Mouse (Mus musculus) layer of hippocampus, adult 2 months (tissue): Measurements from ENCODE around the gene March1. TPM values are rescaled to one million over a fixed set of nuclear protein-coding genes. Genes with fewer than 3 reads are reported as not detected.

Experiments
- DNase-seq, 2 experiments: peaks; one replicate each; pipeline ENCODE4 v3.0.0; 2022; ENCODE audit warnings: low spot score in 2 of 2
- H3K27ac ChIP-seq: fragments of 200-600 bp; 2 replicates; pipeline ENCODE4 v1.8.1; 2022
- H3K4me3 ChIP-seq: fragments of 200-600 bp; 2 replicates; pipeline ENCODE4 v1.8.1; 2022; ENCODE audit warnings: mild to moderate bottlenecking
- CTCF ChIP-seq: fragments of 200-600 bp; conservative IDR thresholded peaks from 2 replicates; pipeline ENCODE4 v1.8.1; 2022; ENCODE audit warnings: antibody characterized with exemption, mild to moderate bottlenecking, moderate library complexity
- total RNA-seq, 2 experiments: library from RNA; stranded (reverse); gene quantifications; 2 replicates each; pipeline ENCODE4 v1.2.3; 2021

Gene March1
- total RNA-seq, 2 experiments from 2014 or later, result 42.9 to 45.4 TPM

DNA sequence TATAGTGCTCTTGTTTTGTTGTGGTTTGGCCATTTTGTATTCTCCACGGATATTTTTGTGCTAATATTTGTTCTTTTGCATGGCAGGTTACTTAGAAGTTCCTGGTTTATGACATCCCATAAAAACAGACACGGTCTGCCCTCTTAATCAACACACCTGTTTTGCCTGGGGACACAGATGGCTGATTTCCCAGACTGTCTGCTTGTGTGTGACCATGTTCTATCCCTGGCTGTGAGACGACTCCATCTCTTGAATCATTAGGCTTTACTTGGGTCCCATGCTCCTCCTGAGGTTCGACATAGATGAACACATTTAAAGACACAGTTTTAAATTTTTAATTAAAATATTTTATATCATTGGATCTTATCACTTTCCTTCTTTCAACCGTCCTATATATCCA is 163.5 kb downstream of the March1 start:
- Histone ChIP-seq H3K4me3 (no peak overlapping the region), H3K27ac (no peak overlapping the region)
- no peak for TF ChIP-seq CTCF
- no peak for DNase-seq

DNA sequence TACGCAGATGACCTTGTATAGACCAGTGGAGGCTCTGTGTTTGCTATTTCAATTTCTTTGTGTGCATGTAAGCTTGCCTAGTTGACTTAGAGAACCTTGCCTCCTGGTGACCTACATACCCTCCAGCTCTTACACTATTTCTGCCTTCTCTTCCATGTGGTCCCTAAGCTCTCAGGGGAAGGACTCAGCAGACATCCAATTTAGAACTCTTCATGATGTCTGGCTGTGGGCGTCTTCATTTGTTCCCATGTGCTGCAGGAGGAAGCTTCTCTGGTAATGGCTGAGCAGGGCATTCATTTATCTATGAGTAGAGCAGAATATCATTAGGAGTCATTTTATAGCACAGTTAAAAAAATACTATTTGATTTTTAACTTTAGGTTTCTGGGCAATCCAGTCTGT is 195.3 kb downstream of the March1 start:
- H3K27ac ChIP-seq, result no peak overlapping the region
- no peak for DNase-seq
- TF ChIP-seq CTCF, result no peak
- H3K4me3 ChIP-seq, result no peak overlapping the region

DNA sequence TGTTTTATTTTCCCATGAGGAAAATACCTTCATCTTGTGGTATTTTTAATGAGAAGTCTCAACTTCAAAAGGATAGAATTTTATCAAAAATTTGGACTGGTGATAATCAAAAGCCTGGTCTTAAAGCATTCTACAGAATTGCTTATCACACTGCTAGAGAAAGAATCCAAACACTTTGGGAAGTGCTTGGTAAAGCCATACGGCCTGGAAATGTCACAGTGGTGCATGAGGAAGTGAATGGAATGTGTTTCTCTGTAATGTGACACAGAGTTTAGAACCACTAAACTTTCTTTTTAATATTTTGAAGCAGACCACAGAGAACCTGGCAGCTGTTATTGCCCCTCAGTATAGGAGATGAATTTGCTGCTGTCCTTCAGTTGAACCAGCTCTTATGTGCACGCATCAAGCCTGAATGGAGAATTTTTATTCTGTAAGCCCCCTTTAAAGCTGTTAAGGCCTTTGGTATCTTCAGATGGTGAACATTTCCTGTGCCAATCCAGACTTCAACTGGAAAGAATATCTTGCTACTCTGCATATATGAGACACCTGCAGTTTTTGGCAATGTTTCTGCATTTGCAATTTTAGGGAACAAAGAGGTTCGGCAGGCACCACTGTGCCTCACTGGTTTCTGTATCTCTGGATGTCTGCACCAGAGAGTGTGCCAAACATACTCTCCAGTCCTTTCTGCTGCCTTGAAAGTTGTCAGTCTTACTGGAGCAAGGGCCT is 304.8 kb downstream of the March1 start:
- Histone ChIP-seq H3K27ac (peak overlapping the region; percentile 65), H3K4me3 (no peak overlapping the region)
- TF ChIP-seq CTCF, result no peak
- peak; percentile 23 to 80 for DNase-seq

DNA sequence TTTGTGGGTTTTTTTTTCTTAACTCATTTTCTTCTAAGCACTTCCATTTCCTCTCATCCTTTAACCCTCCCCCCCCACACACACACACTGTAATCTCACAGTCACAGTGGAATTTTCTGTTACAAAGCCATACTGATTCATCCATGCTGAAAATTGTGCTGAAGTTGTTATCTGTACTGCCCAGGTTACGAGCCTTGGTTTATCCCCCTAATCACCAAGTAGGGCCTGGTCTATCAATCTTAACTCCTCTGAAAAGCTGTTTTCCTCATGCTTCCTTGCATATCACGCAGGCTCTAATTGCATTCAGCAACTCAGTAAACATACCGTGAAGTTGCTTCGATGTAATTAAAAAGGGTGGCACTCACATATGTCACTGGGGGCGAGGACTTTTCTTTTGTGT is 339.2 kb downstream of the March1 start:
- DNase-seq, result no peak
- H3K4me3 ChIP-seq, result no peak overlapping the region
- no peak overlapping the region for H3K27ac ChIP-seq
- TF ChIP-seq CTCF, result no peak

DNA sequence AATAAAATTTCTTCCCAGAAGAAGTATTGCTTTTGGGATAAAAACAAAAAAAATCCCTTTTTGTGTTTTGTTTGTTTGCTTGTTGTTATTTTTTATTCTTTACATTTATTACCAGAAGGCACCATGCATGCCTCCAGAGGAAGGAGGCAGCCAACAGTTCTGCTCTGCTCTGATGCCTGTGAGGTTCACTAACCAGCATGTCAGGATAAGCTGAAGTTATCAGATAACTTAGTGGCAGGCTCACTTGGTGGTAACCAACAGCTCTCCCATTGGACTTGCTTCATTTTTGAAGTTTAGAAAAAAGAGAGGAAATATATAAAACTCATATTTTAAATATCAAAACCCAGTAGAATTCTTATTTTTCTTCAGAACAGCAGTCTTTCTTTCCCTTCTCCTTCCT is 339.8 kb downstream of the March1 start:
- no peak for TF ChIP-seq CTCF
- no peak for DNase-seq
- Histone ChIP-seq H3K4me3 (no peak overlapping the region), H3K27ac (no peak overlapping the region)

DNA sequence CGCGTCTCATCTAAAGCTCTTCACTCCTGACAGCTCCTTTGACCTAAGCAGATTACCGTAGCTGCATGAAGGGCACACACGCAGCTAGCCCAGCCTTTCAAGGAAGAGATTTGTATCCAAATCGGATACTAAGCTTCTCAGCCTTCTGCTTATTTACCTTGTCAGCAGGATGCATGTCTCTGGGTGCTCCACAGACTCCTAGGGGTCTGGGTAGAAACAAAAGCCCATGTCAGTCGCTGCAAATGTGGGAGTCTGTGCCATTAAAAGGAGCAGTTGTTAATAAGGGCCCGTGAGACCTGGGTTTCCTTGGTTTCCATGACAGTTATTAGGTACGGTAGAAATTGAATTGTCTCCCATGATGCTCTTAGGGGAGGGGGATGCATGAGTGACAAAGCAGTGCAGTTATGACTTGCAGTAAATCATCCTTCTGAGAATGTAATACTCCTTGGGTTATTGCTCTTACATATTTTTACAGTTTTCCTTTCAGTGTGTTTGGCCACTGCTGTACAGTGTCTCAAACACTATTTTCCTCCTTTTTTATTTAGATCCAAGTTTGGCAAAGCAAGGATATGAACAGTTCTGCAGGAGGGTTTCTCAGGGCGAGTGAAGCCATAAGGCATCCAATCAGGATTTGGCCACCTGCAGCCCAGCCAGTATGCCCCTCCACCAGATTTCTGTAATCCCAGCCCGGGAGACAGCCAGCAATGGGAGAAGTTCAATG is 349.0 kb downstream of the March1 start:
- TF ChIP-seq CTCF, result no peak
- Histone ChIP-seq H3K27ac (no peak overlapping the region), H3K4me3 (no peak overlapping the region)
- no peak for DNase-seq

DNA sequence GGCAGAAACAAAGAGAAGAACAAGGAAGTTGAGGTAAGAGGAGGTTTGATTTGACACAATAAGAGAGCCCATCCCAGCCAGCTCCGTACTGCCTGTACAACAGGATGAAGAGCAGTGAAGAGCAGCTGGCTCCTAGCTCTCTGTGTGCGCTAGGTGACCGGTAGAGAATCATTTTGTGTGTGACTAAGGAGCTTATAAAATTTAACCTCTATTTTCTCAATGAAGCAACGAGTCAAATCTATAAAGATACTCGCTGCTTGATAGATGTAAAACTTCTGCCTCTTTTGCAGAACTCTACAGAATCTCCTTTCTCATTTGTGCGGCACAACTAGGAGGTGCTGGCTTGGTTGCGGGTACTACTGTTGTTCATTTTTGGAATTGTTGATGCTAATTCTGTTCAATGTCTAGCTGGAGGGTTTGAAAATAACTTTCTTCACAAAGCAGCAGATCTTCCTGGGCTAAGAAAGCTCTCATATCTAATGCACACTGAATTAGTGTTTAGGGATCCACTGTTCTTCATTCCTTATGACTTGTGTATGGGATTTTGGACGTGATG is 349.6 kb downstream of the March1 start:
- Histone ChIP-seq H3K4me3 (no peak overlapping the region), H3K27ac (no peak overlapping the region)
- TF ChIP-seq CTCF, result no peak
- no peak for DNase-seq

DNA sequence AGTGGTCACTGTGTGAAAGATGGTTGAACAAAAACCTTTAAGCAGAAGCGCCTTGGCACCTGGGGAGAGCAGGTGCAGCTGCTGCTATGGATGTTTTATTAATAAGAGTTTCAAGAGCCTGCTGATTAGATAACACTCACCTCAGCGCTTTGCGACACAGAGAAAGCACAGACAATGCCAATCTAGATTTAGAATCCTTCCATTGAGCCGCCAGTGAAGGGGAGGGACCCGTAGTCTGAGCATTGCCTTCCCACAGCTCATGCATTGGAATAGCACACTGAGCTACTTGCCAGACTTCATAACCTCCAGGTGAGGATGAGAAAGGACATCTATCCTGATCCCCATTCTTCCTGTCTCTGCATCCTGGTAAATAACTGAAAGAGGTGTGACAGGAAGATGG is 359.2 kb downstream of the March1 start:
- TF ChIP-seq CTCF, result no peak
- Histone ChIP-seq H3K27ac (no peak overlapping the region), H3K4me3 (no peak overlapping the region)
- DNase-seq, result no peak

DNA sequence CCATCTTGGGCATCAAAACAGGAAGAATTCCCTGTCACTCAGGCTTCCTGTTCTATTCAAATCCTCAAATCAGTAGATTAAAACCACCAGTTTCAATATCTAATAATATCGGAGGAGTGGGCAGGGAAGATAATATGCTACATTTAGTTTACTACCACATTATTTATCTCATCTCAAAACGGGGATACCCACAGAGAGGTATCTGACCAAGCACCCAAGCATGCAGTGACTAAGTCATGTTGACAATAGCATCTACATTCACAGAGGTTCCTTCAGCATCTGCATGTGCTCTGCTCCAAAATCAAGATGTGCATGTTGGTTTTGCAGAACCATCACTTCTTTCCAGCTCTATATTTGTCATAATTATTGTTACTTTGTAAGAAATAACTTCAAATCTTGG is 364.3 kb downstream of the March1 start:
- no peak overlapping the region for H3K27ac ChIP-seq
- TF ChIP-seq CTCF, result no peak
- H3K4me3 ChIP-seq, result no peak overlapping the region
- DNase-seq, result no peak

DNA sequence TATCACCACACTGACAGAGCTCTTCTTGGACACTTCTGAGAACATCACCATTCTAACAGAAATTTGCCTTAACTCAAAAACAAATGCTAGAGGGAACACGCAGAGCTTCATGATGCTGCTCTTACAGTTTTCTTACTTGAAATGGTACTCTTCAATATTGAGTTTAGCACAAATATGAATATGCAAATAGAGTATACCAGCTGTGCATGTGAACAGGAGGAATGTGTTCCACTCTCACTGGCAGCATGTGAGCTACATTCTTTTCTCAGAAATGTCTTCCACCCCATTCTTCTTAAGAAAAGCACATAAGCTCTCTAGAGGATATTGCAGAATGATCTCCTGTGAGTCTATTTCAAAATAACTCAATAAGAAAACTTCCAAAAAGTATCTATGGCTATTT is 370.0 kb downstream of the March1 start:
- H3K27ac ChIP-seq, result peak overlapping the region; percentile 51; the same call in 1 of the 2 replicates
- DNase-seq, result peak in 1 of 2 experiments; percentile 15
- TF ChIP-seq CTCF, result no peak
- H3K4me3 ChIP-seq, result no peak overlapping the region

DNA sequence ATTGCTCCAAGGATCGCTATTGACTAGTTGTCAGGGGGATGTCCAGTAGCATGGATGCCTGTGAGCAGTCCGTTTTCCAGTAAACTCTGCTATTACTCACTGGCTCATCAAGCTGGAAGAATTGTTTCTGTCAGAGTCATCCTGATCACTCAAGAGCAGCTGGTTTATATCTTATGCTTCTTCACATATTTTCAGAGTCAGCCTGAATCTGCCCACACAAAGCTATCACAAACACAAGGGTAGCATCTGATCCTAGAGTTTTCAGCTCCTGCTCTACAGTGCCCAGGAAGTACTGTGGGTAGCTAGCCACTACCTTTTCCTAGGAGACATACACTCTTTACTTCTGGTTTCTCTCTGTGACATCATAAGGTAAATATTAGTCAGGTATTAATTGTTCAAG is 405.1 kb downstream of the March1 start:
- no peak overlapping the region for H3K27ac ChIP-seq
- peak in 1 of 2 experiments; percentile 8 for DNase-seq
- TF ChIP-seq CTCF, result no peak
- no peak overlapping the region for H3K4me3 ChIP-seq

DNA sequence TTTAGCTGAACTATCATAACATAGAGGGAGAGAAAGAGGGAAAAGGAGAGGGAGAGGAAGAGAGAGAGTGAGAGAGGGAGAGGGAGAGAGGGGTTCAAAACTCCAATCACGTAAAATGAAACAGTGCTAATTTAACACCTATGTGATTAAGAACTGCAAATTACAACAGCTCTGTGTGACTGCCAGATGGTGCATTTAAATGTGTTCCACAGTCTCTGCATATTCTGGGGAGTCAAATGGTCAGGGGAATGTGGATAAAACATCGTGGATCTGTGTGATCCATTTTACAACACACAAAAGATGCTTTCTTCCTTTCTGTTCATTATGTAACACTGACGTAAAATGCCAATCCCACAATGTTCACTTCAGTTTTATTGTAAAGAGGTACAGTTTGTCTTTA is 416.0 kb downstream of the March1 start:
- no peak overlapping the region for H3K4me3 ChIP-seq
- H3K27ac ChIP-seq, result peak overlapping the region; percentile 2; the same call in 1 of the 2 replicates
- no peak for TF ChIP-seq CTCF
- DNase-seq, result peak in 1 of 2 experiments; percentile 12

DNA sequence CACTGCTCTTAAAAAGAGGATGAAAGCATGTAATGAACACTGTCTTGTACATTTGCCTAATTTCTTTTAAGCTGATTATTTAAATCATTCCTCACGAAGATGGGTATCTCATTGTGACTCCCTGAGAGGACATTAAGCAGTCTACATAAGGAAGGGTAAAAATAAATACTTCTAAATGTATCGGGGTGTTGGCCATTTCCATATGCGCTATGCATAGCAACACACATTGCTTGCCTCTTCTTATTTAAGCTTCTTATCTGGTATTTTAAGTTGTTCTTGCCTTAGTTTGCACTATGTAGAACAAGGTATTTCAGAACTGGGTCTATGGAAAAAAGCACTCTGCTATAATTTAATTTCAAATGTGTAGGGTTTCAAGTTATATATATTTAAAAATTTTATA is 416.7 kb downstream of the March1 start:
- TF ChIP-seq CTCF, result no peak
- DNase-seq, result no peak
- no peak overlapping the region for H3K4me3 ChIP-seq
- H3K27ac ChIP-seq, result no peak overlapping the region
